ENCODE assay signal across 13 mouse cellular contexts in genomic region chr4:46176313-46176712, GRCm38 (mm10). TPM values are rescaled to one million over a fixed set of nuclear protein-coding genes. Genes with fewer than 3 reads are reported as not detected.
DNase-seq lines count a peak whose midpoint lies in the region; ATAC-seq and TF ChIP-seq lines count a peak whose summit lies in the region.
"Had no signal": no experiment of that assay in that cellular context is flagged by ENCODE, and none has a peak within 500 bp of the region (broad histone marks: within the 10 kb centered on the region; RNA-seq: fewer than 3 reads in every experiment).

No protein-coding gene starts in this region.

- peak; percentile 45; the same call in 1 of the 2 replicates for TF ChIP-seq CTCF in intestine, postnatal 0 days (IDR thresholded peaks at IDR 0.05; ENCODE audit: low read depth)
- 0 out of 2 replicates have a peak, but pooled peaks have one; percentile 8 for TF ChIP-seq CTCF in bone marrow, adult 2 months (IDR thresholded peaks at IDR 0.05; ENCODE audit: control insufficient read depth, insufficient read depth, low read length)

- H3K4me2 ChIP-seq in intestine, postnatal 0 days (replicated peaks; ENCODE audit: low read depth), result no peak overlapping the region
- H3K4me2 ChIP-seq in intestine, embryonic 15.5 days (replicated peaks), result no peak overlapping the region
- H3K4me2 ChIP-seq: hindbrain, embryonic 14.5 days; midbrain, embryonic 12.5 days; neural tube, embryonic 12.5 days had no signal

- H3K9me3 ChIP-seq in intestine, postnatal 0 days (ENCODE audit: control insufficient read depth), result no peaks in the 10 kb centered on the region
- H3K9me3 ChIP-seq in intestine, embryonic 15.5 days, result no peaks in the 10 kb centered on the region
- H3K9me3 ChIP-seq: embryonic facial prominence, embryonic 10.5 days; midbrain, embryonic 12.5 days; neural tube, embryonic 12.5 days had no signal

- H3K4me1 ChIP-seq in intestine, postnatal 0 days (replicated peaks; ENCODE audit: control insufficient read depth, insufficient read depth, low read length), result no peaks in the 10 kb centered on the region
- no peaks in the 10 kb centered on the region for H3K4me1 ChIP-seq in intestine, embryonic 15.5 days (replicated peaks)
- H3K4me1 ChIP-seq in bone marrow, adult 2 months (ENCODE audit: control insufficient read depth, insufficient read depth, low read length), result no peaks in the 10 kb centered on the region
- H3K4me1 ChIP-seq: midbrain, embryonic 12.5 days; neural tube, embryonic 12.5 days had no signal

- no peak overlapping the region for H3K4me3 ChIP-seq in intestine, postnatal 0 days (ENCODE audit: low read depth, low read length)
- H3K4me3 ChIP-seq in intestine, embryonic 15.5 days (replicated peaks), result no peak overlapping the region
- no peak overlapping the region for H3K4me3 ChIP-seq in bone marrow, adult 2 months (replicated peaks; ENCODE audit: control insufficient read depth, low read depth, low read length)
- H3K4me3 ChIP-seq: embryonic facial prominence, embryonic 10.5 days; midbrain, embryonic 12.5 days; neural tube, embryonic 12.5 days had no signal

- ATAC-seq in intestine, postnatal 0 days, result no peak
- ATAC-seq in intestine, embryonic 15.5 days, result no peak

- no peak overlapping the region for H3K27ac ChIP-seq in intestine, postnatal 0 days (ENCODE audit: low read depth, low read length)
- H3K27ac ChIP-seq in intestine, embryonic 15.5 days, result no peak overlapping the region
- no peak overlapping the region for H3K27ac ChIP-seq in bone marrow, adult 2 months (ENCODE audit: control insufficient read depth, insufficient read depth, low read depth, low read length, poor library complexity)
- H3K27ac ChIP-seq: embryonic facial prominence, embryonic 10.5 days; hindbrain, embryonic 14.5 days; midbrain, embryonic 12.5 days; neural tube, embryonic 12.5 days had no signal

- TF ChIP-seq POLR2A in bone marrow, adult 2 months (IDR thresholded peaks at IDR 0.05; ENCODE audit: borderline replicate concordance, control insufficient read depth, low read depth, low read length), result no peak

- peaks cover 84% of the 10 kb centered on the region for H3K36me3 ChIP-seq in intestine, postnatal 0 days (ENCODE audit: control insufficient read depth, insufficient read depth)
- H3K36me3 ChIP-seq in intestine, embryonic 15.5 days, result peaks cover 26% of the 10 kb centered on the region

- H3K9ac ChIP-seq in intestine, postnatal 0 days (ENCODE audit: low read depth, low read length), result no peak overlapping the region
- no peak overlapping the region for H3K9ac ChIP-seq in intestine, embryonic 15.5 days
- H3K9ac ChIP-seq: hindbrain, embryonic 14.5 days; midbrain, embryonic 12.5 days; neural tube, embryonic 12.5 days had no signal

- DNase-seq in right cerebral cortex, postnatal 14 days, result peak; percentile 22
- no peak for DNase-seq in right cerebral cortex, adult 18-20 months
- no peak for DNase-seq in adrenal gland, adult 8-10 months
- DNase-seq in cerebellum, postnatal 4 days (ENCODE audit: low spot score in 2 of 2), result no peak
- DNase-seq: adrenal gland, postnatal 10 days; kidney, postnatal 14 days had no signal

- no peaks in the 10 kb centered on the region for H3K27me3 ChIP-seq in intestine, postnatal 0 days (replicated peaks; ENCODE audit: control insufficient read depth, insufficient read depth, low read length)
- H3K27me3 ChIP-seq in intestine, embryonic 15.5 days (replicated peaks), result no peaks in the 10 kb centered on the region
- H3K27me3 ChIP-seq: midbrain, embryonic 12.5 days; neural tube, embryonic 12.5 days had no signal

- 74% methylated on average over 4 of the region's 4 CpGs for WGBS in intestine, postnatal 0 days
- 74% methylated on average over 4 of the region's 4 CpGs for WGBS in intestine, embryonic 15.5 days
- WGBS in bone marrow, adult 2 months, result 82% methylated on average over 4 of the region's 4 CpGs

RNA-seq across cellular contexts. Expression of gene Xpa, which starts 19.8 kb away (rescaled TPM):
- polyA plus RNA-seq in intestine, postnatal 0 days (2015; fragmentation: Nextera tagmentation; extraction: Ambion mirVana), result 29.0 and 29.1 TPM in 2 replicates
- 18.3 and 18.4 TPM in 2 replicates for polyA plus RNA-seq in intestine, embryonic 15.5 days (2015; fragmentation: Nextera tagmentation; extraction: Ambion mirVana)
- polyA plus RNA-seq in bone marrow, adult 2 months (2011; ENCODE audit: insufficient read depth, insufficient read length, low replicate concordance, missing spikeins), result 25.2 and 49.3 TPM in 2 replicates
- 10 to 100 TPM; 15.6 to 30.6 (median 28.9) TPM for total RNA-seq in adrenal gland, adult 8-10 months (2022)

RNA-seq across cellular contexts. Expression of gene Tstd2, which starts 37.8 kb away (rescaled TPM):
- 10.4 and 13.9 TPM in 2 replicates for polyA plus RNA-seq in intestine, postnatal 0 days (2015; fragmentation: Nextera tagmentation; extraction: Ambion mirVana)
- 29.3 and 30.9 TPM in 2 replicates for polyA plus RNA-seq in intestine, embryonic 15.5 days (2015; fragmentation: Nextera tagmentation; extraction: Ambion mirVana)
- polyA plus RNA-seq in bone marrow, adult 2 months (2011; ENCODE audit: insufficient read depth, insufficient read length, low replicate concordance, missing spikeins), result 8.3 and 12.6 TPM in 2 replicates
- 10 to 100 TPM; 28.4 to 36.1 (median 33.0) TPM for total RNA-seq in adrenal gland, adult 8-10 months (2022)

RNA-seq across cellular contexts. Expression of gene Ncbp1, which starts 37.9 kb away (rescaled TPM):
- 21.1 and 21.7 TPM in 2 replicates for polyA plus RNA-seq in intestine, postnatal 0 days (2015; fragmentation: Nextera tagmentation; extraction: Ambion mirVana)
- polyA plus RNA-seq in intestine, embryonic 15.5 days (2015; fragmentation: Nextera tagmentation; extraction: Ambion mirVana), result 65.6 and 66.8 TPM in 2 replicates
- 39.9 and 40.9 TPM in 2 replicates for polyA plus RNA-seq in bone marrow, adult 2 months (2011; ENCODE audit: insufficient read depth, insufficient read length, low replicate concordance, missing spikeins)
- total RNA-seq in adrenal gland, adult 8-10 months (2022), result 10 to 100 TPM; 37.2 to 56.6 (median 43.4) TPM
